Mouse (Mus musculus) intestine, embryonic 14.5 days (tissue): Measurements from ENCODE around the gene Susd6. TPM values are rescaled to one million over a fixed set of nuclear protein-coding genes. Genes with fewer than 3 reads are reported as not detected.

Experiments used
- ATAC-seq: fragments of 200-750 bp; cut with Nextera tagmentation; replicated peaks from 2 replicates; pipeline ENCODE4 v1.8.0; 2017; ENCODE audit warnings: low read depth, moderate number of reproducible peaks, moderate TSS enrichment, moderate library complexity; ENCODE audit not compliant: low FRiP score, low TSS enrichment
- DNase-seq: peaks from one replicate; pipeline ENCODE4 v3.0.0-alpha.2; 2018; ENCODE audit warnings: low spot score
- H3K27ac ChIP-seq: fragments of 300-500 bp; sonication (generic); 2 replicates; pipeline ENCODE4 v1.5.1; 2014; ENCODE audit warnings: low read depth, mild to moderate bottlenecking, control low read depth
- H3K27me3 ChIP-seq: fragments of 300-500 bp; sonication (generic); replicated peaks from 2 replicates; pipeline ENCODE4 v1.6.1; 2014; ENCODE audit warnings: low read length, control low read depth; ENCODE audit not compliant: control insufficient read depth, insufficient read depth
- H3K36me3 ChIP-seq: fragments of 300-500 bp; sonication (generic); 2 replicates; pipeline ENCODE4 v1.6.1; 2014; ENCODE audit warnings: low read length, control low read depth; ENCODE audit not compliant: control insufficient read depth, insufficient read depth
- H3K4me1 ChIP-seq: fragments of 300-500 bp; sonication (generic); replicated peaks from 2 replicates; pipeline ENCODE4 v1.6.1; 2014; ENCODE audit warnings: low read length, control low read depth, mixed read lengths; ENCODE audit not compliant: control insufficient read depth, insufficient read depth
- H3K4me2 ChIP-seq: fragments of 300-500 bp; sonication (generic); 2 replicates; pipeline ENCODE4 v1.6.1; 2014; ENCODE audit warnings: low read length
- H3K4me3 ChIP-seq: fragments of 300-500 bp; sonication (generic); 2 replicates; pipeline ENCODE4 v1.5.1; 2014; ENCODE audit warnings: low read depth, low read length, control low read depth, mixed read lengths
- H3K9ac ChIP-seq: fragments of 300-500 bp; sonication (generic); 2 replicates; pipeline ENCODE4 v1.6.1; 2014; ENCODE audit warnings: mild to moderate bottlenecking, low read length
- H3K9me3 ChIP-seq: fragments of 300-500 bp; sonication (generic); 2 replicates; pipeline ENCODE4 v1.6.1; 2016; ENCODE audit warnings: low read length, control low read depth; ENCODE audit not compliant: control insufficient read depth
- WGBS: fragments of 180-500 bp; shearing (Covaris S2); extraction: QIAGEN DNeasy Blood & Tissue Kit; methylation state at CpG from one replicate; pipeline ENCODE4 v1.1.7; 2014; 5-methylcytosine and 5-hydroxymethylcytosine counted together
- polyA plus RNA-seq: library from polyadenylated mRNA; unstranded; fragments of >200 nt; fragmentation: Nextera tagmentation; extraction: Ambion mirVana; gene quantifications from 2 replicates; pipeline ENCODE4 v1.2.1, GENCODE M21; 2014

Gene Susd6
- polyA plus RNA-seq, 1 experiment from 2014 or later = 21.4 TPM

DNA sequence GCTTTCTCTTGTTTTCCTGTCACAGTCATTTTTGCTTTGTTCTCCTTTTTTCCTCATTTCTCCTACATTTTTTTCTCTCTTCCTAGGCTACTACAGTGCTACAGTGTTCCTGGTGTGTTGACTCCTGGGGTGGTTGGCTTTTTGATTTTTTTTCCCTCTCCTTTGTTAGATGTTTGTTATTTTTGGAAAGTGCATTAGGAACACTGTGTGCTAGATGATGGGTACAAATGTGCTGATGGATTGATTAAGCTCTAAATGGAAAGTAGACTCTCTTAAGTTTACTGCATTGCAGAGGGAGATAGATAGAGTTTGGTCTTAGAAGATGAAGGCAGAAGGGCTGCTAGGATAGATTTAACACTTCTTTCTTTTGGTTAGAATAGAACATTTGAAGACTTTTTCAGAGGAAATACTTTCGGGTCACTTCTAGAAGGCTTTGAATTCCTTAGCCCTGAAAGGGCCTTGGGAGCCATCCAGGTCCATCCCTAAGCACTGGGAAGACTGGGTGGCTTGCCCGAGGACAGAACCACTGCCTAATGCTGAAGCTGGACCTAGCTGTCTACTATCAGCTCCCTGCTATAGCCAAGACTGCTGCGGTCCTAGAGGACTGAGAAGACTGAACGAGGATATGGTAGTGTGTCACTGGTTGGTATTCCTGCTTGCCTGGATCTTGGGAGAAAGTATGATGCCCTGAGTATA, 31.1 kb downstream of the Susd6 start:
- Histone ChIP-seq H3K27ac (no peak overlapping the region), H3K4me1 (peaks cover 44% of the 10 kb centered on the region), H3K4me3 (no peak overlapping the region), H3K9ac (no peak overlapping the region), H3K9me3 (no peaks in the 10 kb centered on the region), H3K4me2 (no peak overlapping the region), H3K36me3 (no peaks in the 10 kb centered on the region), H3K27me3 (no peaks in the 10 kb centered on the region)
- WGBS = 87% methylated on average over 4 of the region's 4 CpGs
- no peak for ATAC-seq
- no peak for DNase-seq

DNA sequence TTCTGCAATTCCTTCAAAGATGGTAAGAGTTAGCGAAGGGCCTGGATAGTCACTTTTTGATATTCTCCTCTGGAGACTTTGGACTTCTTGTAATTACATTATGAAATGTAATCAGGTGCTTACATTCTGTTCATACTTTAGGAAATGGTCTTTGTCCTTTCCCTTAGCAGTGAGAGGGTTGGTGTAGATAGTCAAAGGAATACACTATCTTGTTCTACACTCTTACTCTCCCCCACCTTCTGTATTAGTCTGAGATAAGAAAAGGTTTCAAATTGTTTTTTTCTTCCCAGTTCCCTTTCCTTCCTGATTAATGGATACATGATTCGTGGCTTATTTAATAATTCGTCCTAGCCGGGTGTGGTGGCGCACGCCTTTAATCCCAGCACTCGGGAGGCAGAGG, 32.2 kb downstream of the Susd6 start:
- ATAC-seq = no peak
- no peaks in the 10 kb centered on the region for H3K36me3 ChIP-seq

GRCm38 (mm10) chr12:80824202-80824601, 33.9 kb downstream of the Susd6 start:
- Histone ChIP-seq H3K9ac (no peak overlapping the region), H3K27ac (no peak overlapping the region), H3K9me3 (no peaks in the 10 kb centered on the region), H3K4me3 (no peak overlapping the region), H3K27me3 (no peaks in the 10 kb centered on the region), H3K4me1 (peaks cover 41% of the 10 kb centered on the region), H3K4me2 (no peak overlapping the region), H3K36me3 (peaks cover 5% of the 10 kb centered on the region; the same call in 1 of the 2 replicates)
- WGBS = 31% methylated on average over 1 of the region's 1 CpGs
- ATAC-seq (no peak), DNase-seq (no peak)

More for the DNA sequence above, 32.2 kb downstream of the Susd6 start:
- H3K9ac ChIP-seq = no peak overlapping the region
- no peak overlapping the region for H3K27ac ChIP-seq
- no peaks in the 10 kb centered on the region for H3K27me3 ChIP-seq
- H3K4me1 ChIP-seq = peaks cover 43% of the 10 kb centered on the region
- DNase-seq = no peak
- no peak overlapping the region for H3K4me2 ChIP-seq
- H3K9me3 ChIP-seq = no peaks in the 10 kb centered on the region
- H3K4me3 ChIP-seq = no peak overlapping the region
- WGBS = 92% methylated on average over 7 of the region's 7 CpGs

GRCm38 (mm10) chr12:80826423-80826822, 36.1 kb downstream of the Susd6 start:
- H3K4me3 ChIP-seq = no peak overlapping the region
- ATAC-seq = no peak
- no peak for DNase-seq
- H3K36me3 ChIP-seq = peaks cover 5% of the 10 kb centered on the region; the same call in 1 of the 2 replicates
- H3K9ac ChIP-seq = no peak overlapping the region
- no peaks in the 10 kb centered on the region for H3K27me3 ChIP-seq
- H3K4me1 ChIP-seq = peaks cover 35% of the 10 kb centered on the region
- no peak overlapping the region for H3K4me2 ChIP-seq
- 33% methylated on average over 1 of the region's 1 CpGs for WGBS
- H3K27ac ChIP-seq = no peak overlapping the region; the same call in 1 of the 2 replicates
- H3K9me3 ChIP-seq = no peaks in the 10 kb centered on the region

DNA sequence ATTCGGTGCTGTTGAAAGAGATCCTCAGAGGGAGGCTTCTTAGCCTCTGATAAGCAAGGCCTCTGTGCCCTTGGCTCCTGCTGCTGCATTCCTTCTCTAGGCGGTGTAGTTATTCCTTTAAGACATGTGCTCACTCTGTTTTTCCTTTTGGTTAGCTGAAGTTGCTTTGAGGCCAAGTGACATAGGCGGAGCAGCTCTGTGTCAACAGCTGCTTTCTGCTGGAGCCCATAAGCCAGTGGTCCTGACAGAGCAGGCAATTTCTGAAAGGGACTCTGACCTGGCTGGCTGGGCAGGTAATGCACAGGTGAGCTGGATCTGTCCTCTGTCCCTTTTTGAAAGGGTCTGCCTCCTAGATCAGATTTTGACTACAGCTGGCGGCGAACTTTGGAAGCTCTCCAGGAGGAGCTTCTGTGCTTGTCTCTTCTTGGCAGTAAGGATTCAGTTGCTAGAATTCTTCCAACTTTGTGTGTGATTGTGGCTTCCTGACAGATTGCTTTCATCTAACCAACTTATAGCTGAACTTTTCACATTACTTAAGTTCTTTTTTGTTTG, 37.2 kb downstream of the Susd6 start:
- Histone ChIP-seq H3K4me3 (no peak overlapping the region), H3K27me3 (no peaks in the 10 kb centered on the region), H3K9me3 (no peaks in the 10 kb centered on the region), H3K36me3 (peaks cover 5% of the 10 kb centered on the region; the same call in 1 of the 2 replicates), H3K9ac (no peak overlapping the region), H3K27ac (peak overlapping the region; percentile 20), H3K4me2 (no peak overlapping the region), H3K4me1 (peaks cover 35% of the 10 kb centered on the region)
- ATAC-seq = 0 out of 2 replicates have a peak, but pooled peaks have one; percentile 27
- 42% methylated on average over 5 of the region's 5 CpGs for WGBS
- DNase-seq = peak; percentile 58

DNA sequence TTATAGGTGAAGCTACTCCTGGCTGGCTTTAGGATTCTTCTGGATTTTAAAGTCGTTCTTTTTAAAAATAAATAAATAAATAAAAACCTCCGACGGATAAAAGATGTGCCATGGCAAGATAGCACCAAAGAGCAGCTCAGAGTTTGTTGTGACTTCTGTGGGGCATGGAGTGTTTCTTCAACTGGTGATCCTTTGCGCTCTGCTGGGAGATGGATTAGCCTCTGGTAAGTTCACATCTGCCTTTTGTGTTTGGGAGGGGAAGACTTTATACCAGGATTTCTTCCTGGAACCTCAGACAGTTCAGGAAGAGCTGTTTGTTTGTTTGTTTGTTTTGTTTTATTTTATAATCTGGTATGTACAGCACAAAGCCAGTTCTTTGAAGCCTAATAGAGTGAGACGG, 37.7 kb downstream of the Susd6 start:
- ATAC-seq = no peak
- H3K9me3 ChIP-seq = no peaks in the 10 kb centered on the region
- no peak overlapping the region for H3K27ac ChIP-seq

DNA sequence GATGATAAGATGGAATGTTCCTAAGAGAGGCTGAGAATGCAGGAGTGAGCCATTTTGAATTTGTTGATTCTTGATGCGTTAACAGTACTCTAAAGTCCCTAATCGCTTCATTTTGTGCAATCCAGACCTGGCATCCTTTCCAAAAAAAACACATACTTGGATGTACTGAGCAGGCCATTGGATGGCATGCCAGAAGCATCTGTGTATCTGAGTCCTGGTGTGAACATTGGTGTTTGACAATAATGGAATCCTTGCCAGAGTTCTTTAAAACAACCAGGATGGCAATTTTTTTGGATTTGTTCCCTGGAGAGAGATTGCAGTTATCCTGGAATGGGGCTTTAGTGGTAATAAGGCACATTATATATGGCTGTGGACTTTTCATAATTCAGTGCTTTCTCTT, 38.6 kb downstream of the Susd6 start:
- WGBS = 97% methylated on average over 2 of the region's 2 CpGs
- DNase-seq (no peak), ATAC-seq (no peak)
- Histone ChIP-seq H3K4me3 (no peak overlapping the region), H3K27me3 (no peaks in the 10 kb centered on the region), H3K9me3 (no peaks in the 10 kb centered on the region), H3K27ac (no peak overlapping the region), H3K36me3 (peaks cover 5% of the 10 kb centered on the region; the same call in 1 of the 2 replicates), H3K4me1 (peaks cover 32% of the 10 kb centered on the region), H3K4me2 (no peak overlapping the region), H3K9ac (no peak overlapping the region)

More for the DNA sequence above, 37.7 kb downstream of the Susd6 start:
- no peak overlapping the region for H3K4me2 ChIP-seq
- H3K36me3 ChIP-seq = peaks cover 5% of the 10 kb centered on the region; the same call in 1 of the 2 replicates
- no peak overlapping the region for H3K9ac ChIP-seq
- no peak overlapping the region for H3K4me3 ChIP-seq
- 72% methylated on average over 5 of the region's 5 CpGs for WGBS
- no peaks in the 10 kb centered on the region for H3K27me3 ChIP-seq
- DNase-seq = no peak
- H3K4me1 ChIP-seq = peaks cover 35% of the 10 kb centered on the region

GRCm38 (mm10) chr12:80830211-80830610, 39.9 kb downstream of the Susd6 start:
- Histone ChIP-seq H3K27ac (no peak overlapping the region), H3K9ac (no peak overlapping the region), H3K4me3 (no peak overlapping the region), H3K36me3 (peaks cover 5% of the 10 kb centered on the region; the same call in 1 of the 2 replicates), H3K9me3 (no peaks in the 10 kb centered on the region), H3K4me2 (no peak overlapping the region), H3K27me3 (no peaks in the 10 kb centered on the region), H3K4me1 (peaks cover 26% of the 10 kb centered on the region)
- 70% methylated on average over 2 of the region's 2 CpGs for WGBS
- ATAC-seq = no peak
- DNase-seq = no peak
